Mouse (Mus musculus) R1 (cell line): ENCODE data around the gene Rgs8.
A peak's percentile ranks its signal among the peaks of the same experiment; 100 is the strongest.

ENCODE experiments used
- DNase-seq: peaks from one replicate; pipeline ENCODE4 v3.0.0-alpha.2; 2018; ENCODE audit warnings: low read depth, low spot score

The Rgs8 gene

DNA sequence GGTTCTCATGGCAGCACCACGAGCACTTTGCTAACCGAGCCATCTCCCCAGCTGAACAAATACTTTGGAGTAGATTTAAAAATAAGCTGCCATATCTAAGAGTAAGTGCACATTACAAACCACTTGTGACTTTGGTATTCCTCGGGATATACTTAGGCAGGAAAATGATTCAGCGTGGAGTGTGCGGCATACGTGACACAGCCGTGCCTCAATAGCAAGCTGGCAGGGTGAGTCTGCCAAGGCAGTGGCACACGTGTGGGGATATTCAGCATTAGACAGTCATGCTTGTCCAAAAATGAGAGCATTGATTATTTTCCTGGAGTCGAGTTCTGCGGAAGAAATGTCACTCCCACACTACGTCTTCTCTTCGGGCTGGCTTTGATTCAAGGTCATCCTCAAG is 21.1 kb downstream of the Rgs8 start:
- DNase-seq, result no peak

DNA sequence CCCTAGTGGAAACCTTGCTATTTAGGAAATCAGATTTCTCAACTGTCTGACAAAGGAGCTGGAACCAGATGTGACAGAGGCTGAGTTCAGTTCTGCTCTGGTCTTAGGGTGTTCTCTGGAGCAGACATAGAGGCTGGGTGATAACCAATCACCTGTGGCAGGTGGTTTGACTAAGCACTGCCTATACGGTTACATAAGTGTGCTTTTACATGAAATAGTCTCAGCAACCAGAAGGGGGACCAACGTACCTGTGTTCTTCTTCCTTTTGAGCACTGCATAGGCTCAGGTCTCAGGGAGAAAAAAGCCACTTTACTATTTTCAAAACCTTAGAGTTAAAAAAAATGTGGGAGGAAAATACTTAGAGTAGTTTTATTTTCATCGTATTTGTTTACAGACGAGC is 22.8 kb downstream of the Rgs8 start:
- DNase-seq, result no peak

DNA sequence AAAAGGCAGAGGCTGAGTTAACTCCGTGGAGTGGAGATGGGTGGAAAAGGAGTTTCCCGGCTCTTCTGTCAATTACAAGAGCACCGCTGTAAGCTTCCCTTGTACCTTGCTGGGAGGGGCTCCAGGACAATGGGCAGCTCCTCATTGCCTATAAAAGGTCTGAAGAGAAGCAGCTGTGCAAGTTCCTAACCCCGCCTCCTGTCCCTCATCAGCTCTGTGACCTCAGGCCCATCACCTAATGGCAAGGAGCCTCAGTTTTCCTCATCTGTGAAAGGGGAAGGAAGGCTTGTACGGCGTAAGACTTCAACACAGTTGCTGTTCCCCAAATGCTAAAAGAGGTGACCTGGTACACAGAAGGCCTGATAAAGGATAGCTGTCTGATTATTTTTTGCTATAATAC is 24.8 kb downstream of the Rgs8 start:
- peak; percentile 85 for DNase-seq

DNA sequence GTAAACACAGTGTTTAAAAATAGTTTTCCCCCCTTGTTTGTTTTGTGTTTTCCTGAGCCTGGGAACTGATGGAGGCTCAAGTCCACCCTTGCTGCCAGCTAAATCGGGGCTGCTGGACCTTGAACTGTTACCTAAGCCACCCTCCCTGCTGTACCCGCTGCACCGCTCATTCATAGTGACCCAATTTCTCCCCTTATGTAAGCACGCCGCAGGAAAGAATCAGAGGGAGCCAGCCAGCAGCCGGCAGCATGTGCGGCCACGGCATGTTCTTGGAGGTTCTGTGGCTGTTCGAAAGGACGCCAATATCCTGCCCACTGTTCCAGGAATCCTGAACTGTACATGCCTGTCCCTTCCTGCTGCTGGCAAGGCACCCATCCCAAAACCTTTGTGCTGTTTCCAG is 26.3 kb downstream of the Rgs8 start:
- no peak for DNase-seq

DNA sequence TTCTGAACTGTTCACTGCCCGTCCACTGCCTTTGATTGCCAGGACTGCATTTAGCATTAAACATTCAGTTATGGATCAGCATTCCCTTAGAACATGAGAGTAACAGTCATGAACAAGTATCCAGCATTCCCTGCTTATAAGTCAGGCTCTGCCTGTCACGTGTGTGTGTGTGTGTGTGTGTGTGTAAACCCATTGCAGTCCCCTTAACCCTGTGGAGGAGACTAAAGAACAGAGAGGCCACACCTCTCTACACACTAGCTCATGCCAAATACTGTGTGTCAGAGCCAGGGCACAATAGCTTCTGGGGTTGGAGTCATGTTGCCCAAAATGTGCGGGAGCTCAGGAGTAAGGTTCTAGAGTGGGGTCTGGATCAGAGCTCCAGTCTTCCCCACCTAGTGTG is 26.8 kb downstream of the Rgs8 start:
- no peak for DNase-seq

DNA sequence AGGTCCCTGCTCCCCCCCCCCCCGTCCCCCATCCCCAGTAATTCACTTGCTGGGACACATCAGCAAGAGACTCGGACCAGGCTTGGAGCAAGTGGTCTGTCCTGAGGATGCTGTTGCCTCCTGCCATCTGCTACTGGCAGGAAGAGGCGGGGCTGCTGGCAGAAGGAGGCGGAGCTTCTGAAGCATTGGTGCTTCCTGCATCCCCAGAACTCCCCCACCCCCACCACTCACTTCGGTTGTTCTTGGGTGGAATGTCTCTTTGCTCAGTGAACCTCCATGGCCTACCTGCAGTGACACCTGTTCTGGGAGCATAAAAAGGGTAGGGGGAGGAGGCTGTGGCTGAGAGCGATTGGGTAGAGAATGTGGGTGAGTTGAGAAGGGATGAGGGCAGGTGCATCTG is 27.5 kb downstream of the Rgs8 start:
- peak; percentile 55 for DNase-seq

DNA sequence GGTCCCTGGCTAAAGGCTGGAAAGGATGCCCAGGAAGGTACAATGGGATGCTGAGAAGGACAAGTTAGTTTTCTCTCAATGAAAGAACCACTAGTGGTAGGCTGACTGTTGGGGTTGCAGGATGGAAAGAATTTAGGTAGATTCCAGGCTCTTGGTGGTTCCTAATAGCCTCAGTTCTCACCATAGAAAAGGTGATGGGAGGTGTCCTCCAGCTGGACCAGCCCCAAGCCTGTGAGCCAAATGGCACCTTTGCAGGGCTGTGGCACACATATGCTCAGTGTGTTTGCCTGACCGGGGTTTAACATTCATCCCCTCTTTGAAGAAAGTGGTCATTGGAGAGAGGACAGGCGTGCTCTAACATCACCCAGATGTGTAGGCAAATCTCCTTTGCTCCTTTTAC is 28.2 kb downstream of the Rgs8 start:
- no peak for DNase-seq

DNA sequence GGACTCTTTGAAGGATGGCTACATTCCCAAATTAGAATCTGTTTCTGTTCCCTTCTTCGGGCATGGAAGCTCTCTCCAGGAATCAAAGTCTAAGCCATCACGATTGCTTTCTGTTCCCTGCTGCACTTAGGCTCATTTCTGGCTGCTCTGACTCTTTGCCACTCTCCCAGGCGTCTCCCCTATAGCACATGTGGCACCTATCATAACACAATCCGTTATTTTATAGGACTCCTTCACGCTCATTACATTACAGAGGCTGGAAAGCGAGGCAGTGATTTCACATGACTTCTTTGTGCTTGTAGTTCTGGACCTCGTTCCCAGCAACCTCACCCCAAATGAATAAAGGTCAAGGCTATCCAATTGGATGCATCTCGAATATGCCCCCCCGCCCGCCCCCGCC is 30.4 kb downstream of the Rgs8 start:
- DNase-seq, result no peak

DNA sequence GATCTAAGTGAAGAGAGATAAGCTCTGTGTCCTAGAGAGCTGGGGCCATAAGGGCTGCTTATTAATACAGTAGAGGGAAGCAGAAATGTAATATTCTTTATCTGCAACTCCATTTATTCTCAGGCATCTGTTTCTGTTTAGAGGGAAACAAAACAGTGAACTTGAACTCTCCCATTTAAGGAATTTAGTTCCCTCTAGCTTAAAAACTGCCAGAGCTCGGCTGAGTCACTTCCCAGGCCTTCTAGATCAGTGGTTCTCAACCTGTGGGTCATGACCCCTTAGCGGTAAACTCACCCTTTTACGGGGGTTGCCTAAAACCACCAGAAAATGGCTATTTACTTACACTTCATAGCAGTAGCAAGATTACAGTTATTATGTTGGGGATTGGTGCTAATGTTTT is 32.8 kb downstream of the Rgs8 start:
- DNase-seq, result no peak

DNA sequence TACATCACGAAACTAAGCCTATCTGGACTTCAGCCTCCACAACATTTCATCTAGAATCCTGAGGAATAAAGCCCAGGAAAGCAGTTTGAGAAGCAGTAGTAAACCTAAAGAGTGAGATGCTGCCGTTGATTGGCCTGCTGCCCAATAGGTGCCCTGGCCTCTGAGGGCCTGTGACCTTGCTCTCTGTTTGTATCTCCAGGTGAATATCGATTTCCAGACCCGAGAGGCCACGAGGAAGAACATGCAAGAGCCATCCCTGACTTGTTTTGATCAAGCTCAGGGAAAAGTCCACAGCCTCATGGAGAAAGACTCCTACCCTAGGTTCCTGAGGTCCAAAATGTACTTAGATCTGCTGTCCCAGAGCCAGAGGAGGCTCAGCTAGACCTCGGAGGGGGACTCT is 39.7 kb downstream of the Rgs8 start:
- DNase-seq, result no peak

DNA sequence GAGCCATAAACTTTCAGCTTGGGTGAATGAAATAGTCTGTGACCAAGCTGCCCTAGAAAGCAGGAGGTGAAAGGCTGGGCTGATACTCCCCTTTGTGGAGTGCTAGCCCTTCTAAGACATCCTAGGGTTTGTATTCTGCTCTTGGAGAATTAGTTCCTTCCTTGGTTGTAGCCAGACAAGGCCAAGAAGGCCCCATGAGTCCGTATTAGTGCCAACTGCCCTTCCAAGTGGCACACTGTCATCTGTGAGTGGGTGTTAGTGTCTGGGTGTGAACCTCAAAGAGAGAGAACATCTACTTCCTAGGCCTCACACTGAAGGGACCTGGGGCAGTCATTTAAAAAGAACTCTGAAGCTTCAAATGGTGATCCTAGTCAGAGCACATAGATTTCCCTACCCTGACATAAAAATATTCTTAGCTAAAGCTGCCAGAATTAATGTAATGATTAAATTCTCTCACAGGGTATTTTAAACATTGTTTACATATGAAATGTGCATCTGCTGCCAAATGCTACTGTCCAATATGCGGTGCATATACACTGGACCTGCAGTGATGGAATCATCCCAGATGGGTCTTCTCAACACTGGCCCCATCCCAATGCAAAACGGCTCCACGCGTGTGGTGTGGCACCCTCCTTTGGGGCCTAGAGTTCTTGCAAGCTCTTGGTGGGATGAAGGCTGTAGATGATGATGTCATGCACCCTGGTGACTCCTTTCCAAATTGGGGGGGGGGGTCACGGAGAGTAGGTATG is 41.7 kb downstream of the Rgs8 start:
- DNase-seq, result no peak

DNA sequence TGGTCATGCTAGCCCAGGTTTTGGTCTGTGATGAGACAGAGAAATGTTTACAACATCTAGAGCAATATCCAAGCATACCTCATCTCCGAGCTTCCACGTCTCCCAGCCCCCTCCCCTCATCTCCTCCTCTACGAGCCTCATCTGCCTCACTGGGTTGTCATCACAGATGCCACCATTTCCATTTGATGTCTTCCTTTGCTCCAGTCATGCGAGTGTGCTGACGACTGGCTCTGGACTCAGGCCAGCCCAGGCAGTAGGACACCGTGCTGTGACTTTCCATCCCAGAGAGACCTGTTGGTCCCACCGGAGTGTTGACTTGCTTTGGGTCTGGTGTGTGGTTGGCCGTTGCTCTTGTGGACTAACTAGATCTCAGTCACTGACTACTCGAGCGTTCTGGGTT is 42.6 kb downstream of the Rgs8 start:
- DNase-seq, result no peak

DNA sequence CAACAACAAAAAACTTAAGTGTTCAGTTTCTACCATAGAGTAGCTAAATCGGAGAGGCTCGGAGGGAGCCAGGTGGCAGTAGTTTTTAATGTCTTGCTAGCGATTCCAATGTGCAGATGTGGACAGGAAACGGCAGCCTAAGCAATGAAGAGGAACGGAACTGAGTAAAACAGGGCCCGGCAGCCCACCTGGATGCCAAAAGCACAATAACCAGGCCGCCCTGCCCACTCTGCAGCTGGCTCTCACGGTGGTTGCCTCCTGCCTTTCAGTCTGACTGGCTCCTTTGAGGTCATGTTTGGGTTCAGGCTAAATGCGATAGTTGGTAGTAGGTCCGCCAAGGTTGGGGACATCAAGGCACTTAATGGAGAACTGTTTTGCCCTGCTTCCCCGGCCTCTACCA is 43.3 kb downstream of the Rgs8 start:
- no peak for DNase-seq

DNA sequence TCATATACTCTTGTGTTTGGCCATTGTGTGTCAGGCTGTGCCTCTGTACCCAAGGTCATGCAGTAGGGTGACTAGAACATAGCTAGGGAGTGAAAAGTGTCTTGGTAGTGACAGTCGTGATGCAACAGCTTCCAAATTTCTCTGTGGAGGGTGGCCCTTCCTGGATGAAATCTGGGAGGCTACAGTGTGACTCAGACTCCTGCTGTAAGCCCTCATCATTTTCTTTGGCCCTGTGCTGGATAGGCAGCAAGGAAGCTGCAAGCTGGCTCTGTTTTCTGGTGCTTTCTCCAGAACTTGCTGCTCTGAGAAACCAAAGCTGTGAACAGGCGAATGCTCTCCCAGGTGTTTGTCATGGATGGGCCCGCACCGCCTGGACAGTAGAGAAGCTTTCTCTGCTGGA is 43.7 kb downstream of the Rgs8 start:
- DNase-seq, result no peak

DNA sequence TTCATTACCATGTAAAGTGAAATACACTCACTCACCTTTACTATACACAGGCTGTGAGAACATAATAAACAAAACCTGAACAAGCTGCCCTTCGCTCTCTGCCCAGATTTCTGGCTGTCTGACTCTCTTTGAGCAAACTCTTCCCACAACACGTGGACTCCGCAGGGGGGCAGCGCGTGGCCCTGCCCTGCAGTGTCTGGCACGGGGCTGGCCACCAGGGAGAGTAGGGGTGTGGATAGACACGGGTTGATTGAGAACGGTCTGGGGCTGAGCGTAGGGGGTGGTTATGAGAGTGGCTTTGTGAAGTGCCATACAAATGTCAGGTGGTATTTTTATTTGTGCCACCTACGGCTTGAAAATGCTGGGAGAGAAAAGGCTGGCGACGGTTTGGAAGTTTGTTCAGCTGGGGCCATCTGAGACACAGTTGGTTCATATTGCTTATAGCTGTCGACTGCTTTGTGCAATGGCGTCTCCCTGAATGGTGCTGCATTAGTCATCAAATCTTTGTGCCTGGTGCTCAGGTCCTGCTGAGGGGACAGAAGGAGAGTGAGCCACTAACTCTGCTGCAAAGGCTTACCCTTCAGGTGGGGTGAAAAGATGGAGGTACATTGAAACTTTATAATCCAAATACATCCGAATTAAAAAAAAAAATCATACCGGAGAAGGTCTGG is 44.9 kb downstream of the Rgs8 start:
- DNase-seq, result no peak

DNA sequence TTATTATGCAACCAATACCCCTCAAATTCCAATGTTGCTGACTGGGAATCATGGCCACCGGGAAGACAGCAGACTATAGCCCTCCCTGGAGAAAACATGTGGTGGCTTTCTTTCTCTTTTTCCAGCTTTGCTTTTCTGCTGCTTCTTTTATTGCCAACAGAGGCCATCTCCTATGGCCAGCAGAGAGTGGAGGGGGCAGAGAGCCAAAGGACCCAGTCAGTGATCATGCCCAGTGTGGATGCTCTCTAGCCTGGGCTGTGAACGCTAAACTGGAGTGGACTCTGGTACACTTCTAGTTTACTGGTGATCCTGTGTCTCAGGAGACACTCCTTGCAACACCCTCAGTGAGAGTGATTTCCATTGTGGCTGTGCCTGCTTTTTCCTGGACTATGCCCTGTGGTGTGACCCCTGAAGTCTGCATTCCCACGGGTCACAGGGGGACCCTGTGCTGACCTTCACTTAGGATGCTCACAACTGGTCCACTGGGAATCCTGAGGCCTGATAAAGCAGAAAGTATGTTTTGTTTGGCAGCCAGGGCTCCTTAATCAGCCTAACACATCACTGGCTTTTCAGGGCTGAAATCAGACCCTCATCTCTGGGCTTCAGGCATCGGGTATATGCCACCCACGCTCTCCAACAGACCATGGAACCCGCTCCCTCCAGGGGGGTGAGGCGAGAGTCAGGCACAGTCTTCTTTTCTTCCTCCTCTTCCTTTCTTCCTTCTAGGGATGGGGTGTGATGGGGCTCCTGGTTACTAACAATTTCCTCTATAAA is 45.7 kb downstream of the Rgs8 start:
- DNase-seq, result no peak

DNA sequence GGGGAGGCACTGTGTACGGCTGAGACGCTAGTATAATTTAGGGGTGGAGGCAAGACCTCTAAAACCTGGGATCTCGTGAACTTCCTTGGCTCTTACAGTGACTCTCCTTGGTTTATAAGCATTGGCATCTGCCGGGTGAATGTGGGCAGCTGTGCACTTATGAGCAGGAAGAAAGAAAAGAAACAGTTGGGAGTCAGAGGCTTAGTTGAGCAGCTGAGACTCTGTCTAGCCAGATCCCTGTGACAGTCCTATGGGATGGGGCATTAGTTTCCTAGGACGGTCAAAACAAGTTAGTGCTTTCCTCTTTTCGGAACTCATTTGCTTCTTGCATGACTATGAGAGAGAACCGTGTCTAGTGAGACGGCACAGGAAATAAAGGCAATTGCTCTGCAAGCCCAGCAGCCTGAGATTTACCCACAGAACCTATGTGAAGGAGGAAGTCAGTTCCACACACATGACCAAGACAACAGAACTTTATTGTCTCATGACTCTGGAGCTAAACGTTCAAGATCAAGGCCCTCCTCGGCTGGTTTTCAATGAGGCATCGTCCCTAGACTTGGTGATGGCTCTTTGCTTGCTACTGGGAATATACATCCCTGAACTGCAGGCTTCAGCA is 47.7 kb downstream of the Rgs8 start:
- no peak for DNase-seq

DNA sequence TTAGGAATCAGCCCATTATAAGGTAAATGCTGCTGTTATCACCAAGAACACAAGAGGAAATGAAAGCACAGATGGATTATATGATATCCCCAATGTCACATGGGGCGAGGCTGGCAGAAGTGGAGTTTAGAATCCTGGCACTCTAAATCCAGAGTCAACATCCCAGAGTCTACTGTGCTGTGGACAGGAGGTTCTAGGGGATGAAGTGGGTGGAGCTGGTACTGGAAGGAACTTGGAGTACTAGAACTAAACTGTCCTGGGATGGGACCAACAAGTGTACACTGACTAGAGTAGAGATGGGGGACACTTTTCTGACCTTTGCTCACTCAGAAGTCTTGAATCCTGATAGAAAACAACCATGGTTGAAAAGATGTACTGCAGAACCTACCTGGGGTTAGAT is 48.6 kb downstream of the Rgs8 start:
- no peak for DNase-seq

DNA sequence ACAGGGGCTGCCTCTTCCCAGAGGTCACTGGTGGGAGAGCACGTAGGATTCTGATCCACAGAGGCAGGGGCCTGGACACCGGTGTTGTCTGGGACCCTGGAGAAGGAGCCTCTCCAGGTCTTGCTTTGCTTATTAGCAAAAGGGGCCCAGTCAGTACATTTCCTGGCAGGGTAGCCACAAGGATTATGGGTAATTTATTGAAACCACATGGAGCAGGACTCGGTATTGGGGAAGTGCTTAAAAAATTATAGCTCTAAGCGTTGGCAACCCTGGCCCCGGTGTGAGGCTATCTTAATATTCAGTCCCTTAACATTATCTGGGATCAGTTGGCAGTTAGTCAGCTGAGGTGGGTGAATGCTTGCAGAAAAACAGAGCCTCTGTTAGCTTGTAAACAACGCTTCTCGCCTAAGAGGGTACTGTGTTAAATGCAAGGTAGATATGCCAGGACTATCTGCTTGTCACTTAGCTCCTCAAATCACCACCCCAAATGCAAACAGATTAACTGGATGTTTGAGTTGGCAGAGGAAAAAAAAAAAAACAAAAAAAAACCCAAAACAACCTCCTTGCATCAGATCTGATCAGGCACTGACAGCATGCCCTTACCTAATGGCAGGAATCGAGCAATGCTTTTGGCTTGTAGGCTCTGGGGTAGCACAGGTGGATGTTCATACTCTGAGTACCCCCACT is 49.5 kb downstream of the Rgs8 start:
- no peak for DNase-seq

DNA sequence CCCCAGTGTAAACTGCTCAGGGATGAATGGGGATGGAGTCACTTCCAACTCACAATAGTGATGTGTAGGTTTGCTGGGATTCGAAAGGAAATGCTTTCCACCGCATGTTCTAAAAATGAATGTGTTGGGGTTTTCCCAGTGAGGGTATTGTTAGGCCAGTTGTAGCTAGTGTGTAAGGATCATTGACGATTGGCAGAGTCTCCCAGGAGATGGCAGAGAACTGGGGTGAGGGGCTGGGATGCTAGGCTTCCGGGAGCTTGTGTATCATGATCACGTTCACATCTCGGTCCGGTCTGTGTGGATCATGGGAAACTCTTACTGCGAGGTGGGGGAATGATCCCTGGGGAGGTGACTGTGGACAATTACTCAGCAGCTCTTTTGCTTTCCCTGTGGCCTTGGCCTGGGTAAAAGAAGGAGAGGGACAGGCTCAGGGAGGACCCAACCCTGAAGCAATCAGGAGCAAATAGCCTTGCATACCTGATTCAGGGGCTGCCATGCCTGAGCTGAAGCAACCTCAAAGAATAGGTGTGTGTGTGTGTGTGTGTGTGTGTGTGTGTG is 50.1 kb downstream of the Rgs8 start:
- no peak for DNase-seq

DNA sequence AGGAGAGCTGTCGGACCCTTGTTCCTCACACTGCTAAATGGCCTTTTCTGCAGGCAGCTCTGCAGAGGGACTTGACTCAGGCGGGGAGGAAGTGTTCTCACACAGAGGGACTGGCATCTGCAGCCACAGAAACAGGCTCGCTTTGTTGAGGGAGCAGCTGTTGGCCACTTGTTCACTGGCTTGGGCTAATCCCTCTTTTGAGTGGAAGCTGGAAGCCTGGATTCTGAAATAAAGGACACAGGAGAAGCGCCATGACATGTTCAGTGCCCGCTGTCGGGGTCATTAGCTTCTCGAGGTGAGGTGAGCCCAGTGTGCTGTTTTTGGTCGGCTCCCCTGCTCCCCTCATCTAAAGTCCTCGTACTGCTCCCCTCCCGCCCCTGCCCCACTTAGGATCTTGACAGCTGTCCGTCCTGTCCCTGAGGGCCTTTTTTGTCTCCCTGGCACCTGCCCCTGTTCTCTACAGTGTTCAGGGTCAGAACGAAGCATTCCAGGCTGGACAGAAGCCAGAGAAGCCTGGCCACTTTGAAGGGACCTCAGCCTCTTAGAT is 50.7 kb downstream of the Rgs8 start:
- DNase-seq, result no peak
